Mouse (Mus musculus) lung, postnatal 4 days (tissue): ENCODE results near the gene Ankrd2.

Experiments used
- DNase-seq, 2 experiments: peaks; one replicate each; pipeline ENCODE4 v3.0.0; 2021

Gene Ankrd2

DNA sequence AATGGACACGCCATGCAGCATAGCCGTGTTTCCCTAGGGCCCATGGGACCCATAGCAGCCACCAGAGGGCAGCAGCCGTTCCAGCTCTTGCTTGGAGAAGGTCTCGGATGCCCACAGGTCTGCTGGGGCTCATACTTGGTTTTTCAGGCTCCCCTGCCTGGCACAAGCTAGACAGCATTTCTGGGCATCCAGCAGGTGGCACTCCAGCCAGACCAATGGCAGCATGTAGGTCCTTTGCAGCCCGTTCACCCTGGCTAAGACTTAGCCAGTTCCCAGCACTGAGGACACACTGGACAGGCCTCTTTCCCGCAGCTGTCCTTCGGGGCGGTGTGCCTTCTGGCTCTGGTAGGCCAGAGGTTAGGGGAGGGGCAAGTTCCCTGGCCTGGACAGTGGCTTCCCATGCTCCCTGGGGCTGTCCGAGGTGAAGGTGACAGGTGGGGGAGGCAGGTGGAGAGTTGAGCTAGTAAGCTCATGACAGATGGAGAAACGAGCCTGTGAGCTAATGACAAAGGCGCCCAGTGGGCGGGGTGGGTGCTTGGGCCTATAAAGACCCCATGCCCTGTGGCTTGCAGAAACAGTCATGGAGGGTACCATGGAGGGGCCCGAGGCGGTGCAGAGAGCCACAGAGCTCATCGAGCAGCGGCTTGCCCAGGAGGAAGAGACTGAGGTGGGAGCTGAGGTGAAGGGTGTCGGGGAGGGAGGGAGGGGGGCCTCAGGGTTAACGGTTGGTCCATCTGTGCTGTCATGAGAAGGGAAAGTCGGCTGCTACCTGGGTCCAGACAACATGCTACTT is at the start of gene Ankrd2:
Ankrd2 (plus strand) TSS at position 545 of the 793 bp plus-strand sequence.
- DNase-seq = peak; percentile 92 to 93

GRCm38 (mm10) chr19:41987206-41987605 is 48.6 kb upstream of the Ankrd2 start:
- no peak for DNase-seq

DNA sequence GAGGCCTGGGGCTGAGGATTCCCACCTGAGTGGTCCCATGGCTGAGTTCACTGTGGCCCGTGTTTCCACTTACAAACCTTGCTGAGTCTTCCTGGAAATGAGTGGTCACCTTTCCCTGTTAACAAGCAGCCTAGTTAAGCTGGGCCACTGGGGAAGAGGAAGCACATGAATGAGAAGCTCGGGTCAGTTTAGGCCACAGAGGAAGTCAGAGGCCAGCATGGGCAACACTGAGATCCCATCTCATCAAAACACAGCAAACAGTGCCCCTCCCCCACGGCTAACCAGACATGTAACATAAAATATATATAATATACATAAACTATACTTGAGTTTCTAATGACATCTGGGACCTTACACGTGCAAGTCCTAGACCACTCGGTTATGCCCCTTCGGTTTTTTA is 46.0 kb upstream of the Ankrd2 start:
- no peak for DNase-seq

DNA sequence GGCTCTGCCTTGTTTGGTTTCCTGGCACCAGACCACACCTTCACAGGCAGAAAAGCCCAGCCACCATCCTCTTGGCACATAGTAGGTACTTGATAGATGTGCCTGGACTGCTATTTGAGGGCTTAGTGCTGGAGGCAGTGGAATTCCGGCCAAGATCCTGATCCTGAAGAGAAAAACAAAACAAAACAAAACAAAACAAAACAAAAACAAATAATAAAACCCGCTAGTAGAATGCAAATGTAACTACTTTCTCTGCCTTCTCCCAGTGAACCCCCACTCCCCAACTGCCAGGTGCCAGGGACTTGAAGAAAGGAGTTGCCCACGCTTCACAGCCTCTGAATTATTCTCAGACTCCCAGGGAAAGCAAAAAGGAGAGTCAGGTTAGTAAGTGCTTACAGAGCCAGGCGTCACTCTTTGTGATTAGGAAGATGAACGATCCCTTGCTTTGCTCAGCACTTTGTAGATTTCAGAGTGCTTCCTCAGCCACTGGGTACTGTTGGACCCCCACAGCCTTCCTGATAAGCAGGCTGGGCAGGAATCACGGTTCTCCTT is 43.8 kb upstream of the Ankrd2 start:
- DNase-seq = no peak

GRCm38 (mm10) chr19:41992971-41993370 is 42.8 kb upstream of the Ankrd2 start:
- no peak for DNase-seq

- peak; percentile 77 to 89 for DNase-seq
Measured at GRCm38 (mm10) chr19:41993484-41993883, 42.3 kb upstream of the Ankrd2 start.

DNA sequence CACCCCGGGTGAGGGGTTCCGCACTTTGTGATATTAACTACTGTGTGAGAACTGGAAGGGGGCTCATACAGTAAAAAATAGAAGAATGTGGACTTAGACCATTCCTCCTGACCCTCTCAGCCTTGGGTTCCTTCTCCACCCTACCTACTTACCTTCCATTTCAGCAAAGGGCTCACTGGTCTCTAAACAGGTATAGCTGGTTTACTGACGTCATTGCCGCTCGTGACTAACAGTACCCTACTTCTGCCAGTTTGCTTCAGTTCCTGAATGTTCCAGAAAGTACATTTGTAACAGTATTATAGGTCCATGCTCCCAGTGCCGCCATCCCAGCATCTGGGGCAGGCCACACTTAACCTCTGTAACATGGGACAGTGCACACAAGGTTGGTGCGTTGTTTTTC is 41.8 kb upstream of the Ankrd2 start:
- DNase-seq = no peak

DNA sequence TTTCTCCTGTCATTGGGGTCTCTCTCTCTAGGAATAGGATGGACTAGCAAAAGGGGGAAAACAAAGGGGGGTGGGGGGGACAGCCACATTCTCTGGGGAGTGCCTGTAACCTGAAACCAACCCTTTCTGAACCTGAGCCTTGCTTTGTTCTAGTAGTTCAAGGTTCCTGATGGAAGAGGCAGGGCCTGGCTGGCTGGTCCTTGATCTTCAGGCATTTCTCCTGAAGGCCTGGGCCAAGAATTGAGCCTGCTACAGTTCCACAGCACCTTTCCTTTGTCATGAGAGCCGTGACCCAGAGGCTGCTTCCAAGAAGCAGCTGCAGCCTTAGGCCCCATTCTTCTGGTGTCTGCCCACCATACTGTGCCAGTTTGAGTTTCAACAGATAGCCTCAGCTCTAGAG is 40.3 kb upstream of the Ankrd2 start:
- DNase-seq = no peak

DNA sequence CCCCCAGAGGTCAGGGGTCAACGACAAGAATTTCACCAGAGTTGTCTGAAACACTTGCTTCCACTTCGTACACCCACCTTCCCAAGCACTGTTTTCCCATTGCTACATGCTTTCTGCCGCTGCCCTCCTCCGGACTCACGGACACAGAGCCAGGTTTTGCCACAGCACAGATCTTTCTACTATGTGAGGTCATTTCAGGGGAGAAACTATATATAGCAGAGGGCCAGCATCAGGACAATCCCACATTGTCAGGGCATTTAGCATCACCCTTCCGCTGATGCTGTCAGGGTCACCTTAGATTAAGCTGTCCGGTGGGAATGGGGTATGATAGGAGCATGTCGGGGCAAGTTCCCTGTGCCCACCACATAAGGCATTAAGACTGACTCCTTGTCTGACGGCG is 38.7 kb upstream of the Ankrd2 start:
- DNase-seq = no peak

GRCm38 (mm10) chr19:41998770-41999548 is 36.8 kb upstream of the Ankrd2 start:
- no peak for DNase-seq

DNA sequence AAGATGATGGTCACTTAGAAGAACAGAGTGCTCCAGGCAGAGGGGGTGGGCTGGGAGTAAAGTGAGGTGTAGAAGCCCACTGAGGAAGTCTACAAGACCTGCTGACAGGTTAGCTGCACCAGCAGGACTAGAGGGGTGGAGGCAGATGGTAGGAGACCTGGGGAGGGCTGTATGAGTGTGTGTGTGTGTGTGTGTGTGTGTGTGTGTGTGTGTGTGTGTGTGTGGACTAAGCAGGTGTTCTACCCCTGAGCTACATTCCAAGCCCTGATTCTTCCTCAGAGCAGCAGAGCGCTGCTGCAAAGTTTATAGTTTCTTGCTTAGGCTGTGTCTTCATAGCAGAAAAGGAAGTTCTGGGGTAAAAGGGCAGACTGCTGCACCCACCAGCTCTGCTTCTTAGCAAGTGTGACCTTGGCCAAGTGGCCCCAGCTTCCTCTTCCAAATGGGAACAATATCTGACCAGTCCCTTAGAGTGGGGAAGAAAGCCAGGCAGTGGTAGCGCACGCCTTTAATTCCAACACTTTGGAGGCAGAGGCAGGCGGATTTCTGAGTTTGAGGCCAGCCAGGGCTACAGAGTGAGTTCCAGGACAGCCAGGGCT is 36.0 kb upstream of the Ankrd2 start:
- DNase-seq = peak; percentile 28 to 56

DNA sequence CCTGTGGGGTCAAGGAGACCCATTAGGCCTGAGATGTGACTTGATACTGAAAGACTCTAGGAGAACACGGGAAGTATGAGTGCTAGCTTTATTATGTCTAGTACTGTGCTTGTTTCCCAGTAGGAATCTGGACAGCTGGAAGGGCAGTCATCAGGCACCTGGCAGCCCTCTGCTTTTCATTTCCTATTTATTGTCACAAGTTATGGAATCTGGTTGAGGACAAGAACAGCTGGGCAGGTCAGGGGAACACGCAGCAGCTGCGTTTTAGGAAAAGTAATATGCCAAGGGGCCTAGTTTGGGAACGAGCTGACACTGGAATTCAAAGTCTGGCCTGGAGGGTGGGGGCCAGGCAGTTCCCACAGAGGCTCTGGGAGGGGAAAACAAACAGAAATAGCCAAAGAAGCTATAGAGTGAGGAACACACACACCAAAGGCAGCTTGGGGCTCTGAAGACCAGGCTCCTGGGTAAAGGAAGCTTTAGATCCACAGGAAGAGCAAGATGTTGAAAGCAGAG is 35.3 kb upstream of the Ankrd2 start:
- DNase-seq = peak; percentile 44 to 81

GRCm38 (mm10) chr19:42001253-42001980 is 34.4 kb upstream of the Ankrd2 start:
- DNase-seq = peak; percentile 41 to 42

- DNase-seq = no peak
Measured at GRCm38 (mm10) chr19:42004258-42004657, 31.5 kb upstream of the Ankrd2 start.

- DNase-seq = peak; percentile 40 to 46
Measured at GRCm38 (mm10) chr19:42005616-42006015, 30.2 kb upstream of the Ankrd2 start.

- DNase-seq = no peak
Measured at GRCm38 (mm10) chr19:42006568-42006967, 29.2 kb upstream of the Ankrd2 start.

- no peak for DNase-seq
Measured at GRCm38 (mm10) chr19:42008586-42008985, 27.2 kb upstream of the Ankrd2 start.

- no peak for DNase-seq
Measured at GRCm38 (mm10) chr19:42009067-42009466, 26.7 kb upstream of the Ankrd2 start.

GRCm38 (mm10) chr19:42010436-42010835 is 25.4 kb upstream of the Ankrd2 start:
- no peak for DNase-seq

DNA sequence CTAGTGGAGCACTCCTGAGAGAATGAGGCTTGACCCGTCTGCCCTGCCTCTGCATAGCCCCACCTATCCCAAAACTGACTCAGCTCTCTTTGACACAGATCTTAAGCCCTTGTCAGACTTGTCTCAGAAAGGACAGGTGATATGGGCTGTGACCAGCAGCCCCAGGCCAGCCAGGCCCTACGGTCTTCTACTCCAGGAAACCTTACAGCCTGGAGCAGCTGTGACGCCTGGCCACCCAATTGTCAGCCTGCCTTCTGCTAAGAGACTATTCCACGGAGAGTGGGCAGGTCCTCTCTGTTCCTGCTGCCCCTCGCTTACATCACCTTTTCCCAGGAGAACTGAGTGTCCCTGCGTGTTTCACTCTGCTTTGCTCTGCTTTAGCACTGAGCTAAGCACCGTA is 24.7 kb upstream of the Ankrd2 start:
- DNase-seq = no peak

GRCm38 (mm10) chr19:42014231-42014825 is 21.5 kb upstream of the Ankrd2 start:
- no peak for DNase-seq

GRCm38 (mm10) chr19:42015001-42015400 is 20.8 kb upstream of the Ankrd2 start:
- DNase-seq = no peak
